Mouse (Mus musculus) intestine, embryonic 15.5 days (tissue): Measurements from ENCODE around the gene Clec2d. TPM values are rescaled to one million over a fixed set of nuclear protein-coding genes. Genes with fewer than 3 reads are reported as not detected.
"Not testable (repeated sequence)": the region's sequence is repeated elsewhere in the genome, so short reads cannot be mapped to it uniquely, and the experiment has no call there.

Experiments
- ATAC-seq: fragments of 200-750 bp; cut with Nextera tagmentation; 2 replicates; pipeline ENCODE4 v1.8.0; 2017; ENCODE audit warnings: moderate TSS enrichment, moderate library complexity
- H3K27ac ChIP-seq: fragments of 300-500 bp; sonication (generic); 2 replicates; pipeline ENCODE4 v1.5.1; 2015; ENCODE audit warnings: mild to moderate bottlenecking, inconsistent platforms
- H3K27me3 ChIP-seq: fragments of 300-500 bp; sonication (generic); replicated peaks from 2 replicates; pipeline ENCODE4 v1.6.1; 2015; ENCODE audit warnings: inconsistent platforms
- H3K36me3 ChIP-seq: fragments of 300-500 bp; sonication (generic); 2 replicates; pipeline ENCODE4 v1.6.1; 2015; ENCODE audit warnings: inconsistent platforms
- H3K4me1 ChIP-seq: fragments of 300-500 bp; sonication (generic); replicated peaks from 2 replicates; pipeline ENCODE4 v1.6.1; 2015; ENCODE audit warnings: inconsistent platforms
- H3K4me2 ChIP-seq: fragments of 300-500 bp; sonication (generic); replicated peaks from 2 replicates; pipeline ENCODE4 v1.6.1; 2015; ENCODE audit warnings: mild to moderate bottlenecking, inconsistent platforms
- H3K4me3 ChIP-seq: fragments of 300-500 bp; sonication (generic); replicated peaks from 2 replicates; pipeline ENCODE4 v1.5.1; 2015; ENCODE audit warnings: inconsistent platforms
- H3K9ac ChIP-seq: fragments of 300-500 bp; sonication (generic); 2 replicates; pipeline ENCODE4 v1.6.1; 2015; ENCODE audit warnings: inconsistent platforms
- H3K9me3 ChIP-seq: fragments of 300-500 bp; sonication (generic); 2 replicates; pipeline ENCODE4 v1.6.1; 2016; ENCODE audit warnings: inconsistent platforms
- WGBS: fragments of 180-500 bp; shearing (Covaris S2); methylation state at CpG from one replicate; pipeline ENCODE4 v1.1.7; 2015; 5-methylcytosine and 5-hydroxymethylcytosine counted together
- polyA plus RNA-seq: library from polyadenylated mRNA; unstranded; fragments of >200 nt; fragmentation: Nextera tagmentation; extraction: Ambion mirVana; gene quantifications from 2 replicates; pipeline ENCODE4 v1.2.1, GENCODE M21; 2015

Clec2d gene
- polyA plus RNA-seq, 1 experiment from 2014 or later = 0.80 TPM

DNA sequence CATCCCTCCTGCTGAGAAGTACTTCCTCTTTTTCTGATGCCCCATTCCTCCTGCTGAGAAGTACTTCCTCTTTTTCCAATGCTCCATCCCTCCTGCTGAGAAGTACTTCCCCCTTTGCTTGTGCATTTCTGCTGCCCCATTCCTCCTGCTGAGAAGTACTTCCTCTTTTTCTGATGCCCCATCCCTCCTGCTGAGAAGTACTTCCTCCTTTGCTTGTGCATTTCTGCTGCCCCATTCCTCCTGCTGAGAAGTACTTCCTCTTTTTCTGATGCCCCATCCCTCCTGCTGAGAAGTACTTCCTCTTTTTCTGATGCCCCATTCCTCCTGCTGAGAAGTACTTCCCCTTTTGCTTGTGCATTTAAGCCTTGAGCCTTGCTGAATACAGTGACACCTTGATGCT lies 19.7 kb downstream of the Clec2d start:
- ATAC-seq, H3K9me3 ChIP-seq, H3K4me2 ChIP-seq, H3K9ac ChIP-seq, H3K4me3 ChIP-seq, H3K36me3 ChIP-seq, H3K27me3 ChIP-seq, H3K4me1 ChIP-seq, H3K27ac ChIP-seq: not testable (repeated sequence)

DNA sequence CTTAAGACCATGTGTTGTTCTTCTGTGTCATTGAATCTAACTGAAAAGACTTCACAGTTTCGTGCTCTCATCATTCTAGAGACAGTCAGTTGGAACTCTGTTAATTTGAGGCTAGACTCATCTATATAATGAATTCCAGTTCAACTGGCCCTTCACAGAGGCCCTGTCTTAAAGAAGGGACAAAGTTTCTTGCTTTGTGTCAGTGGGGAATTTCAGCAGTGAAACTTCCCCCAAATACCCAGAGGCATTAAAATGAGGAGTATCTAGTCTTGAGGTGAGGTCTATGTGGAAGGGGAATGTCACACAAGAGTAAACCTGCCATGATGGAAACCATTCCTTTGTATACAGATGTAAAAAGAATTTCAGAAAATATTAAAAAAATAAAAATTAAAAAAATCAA lies 21.9 kb downstream of the Clec2d start:
- no peak overlapping the region for H3K27ac ChIP-seq
- H3K4me3 ChIP-seq = no peak overlapping the region
- WGBS = 93% methylated on average over 1 of the region's 1 CpGs
- H3K9me3 ChIP-seq = no peaks in the 10 kb centered on the region
- H3K4me1 ChIP-seq = no peaks in the 10 kb centered on the region
- H3K36me3 ChIP-seq = no peaks in the 10 kb centered on the region
- no peak for ATAC-seq
- no peak overlapping the region for H3K4me2 ChIP-seq
- H3K27me3 ChIP-seq = no peaks in the 10 kb centered on the region
- H3K9ac ChIP-seq = no peak overlapping the region

DNA sequence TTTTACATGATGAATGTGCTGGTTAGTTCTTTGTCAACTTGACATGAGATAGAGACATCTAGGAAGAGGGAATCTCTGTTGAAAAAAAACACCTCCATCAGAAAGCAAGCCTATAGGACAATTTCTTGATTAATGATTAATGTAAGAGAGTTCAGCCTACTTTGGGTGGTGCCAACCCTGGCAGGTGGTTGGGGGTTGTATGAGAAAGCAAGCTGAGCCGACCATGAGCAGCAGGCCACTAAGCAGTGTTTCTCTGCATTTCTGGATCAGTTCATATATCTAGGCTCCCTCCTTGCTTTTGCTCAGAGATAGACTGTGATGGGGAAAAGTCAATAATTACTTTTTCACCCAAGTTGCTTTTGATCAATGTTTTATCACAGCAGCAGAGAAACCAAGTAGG lies 23.9 kb downstream of the Clec2d start:
- no peak overlapping the region for H3K4me3 ChIP-seq
- no peaks in the 10 kb centered on the region for H3K4me1 ChIP-seq
- no peaks in the 10 kb centered on the region for H3K9me3 ChIP-seq
- H3K27me3 ChIP-seq = no peaks in the 10 kb centered on the region
- no peak overlapping the region for H3K9ac ChIP-seq
- no peak overlapping the region for H3K27ac ChIP-seq
- peak; percentile 87 for ATAC-seq
- 58% methylated on average over 1 of the region's 1 CpGs for WGBS
- H3K36me3 ChIP-seq = no peaks in the 10 kb centered on the region
- no peak overlapping the region for H3K4me2 ChIP-seq

DNA sequence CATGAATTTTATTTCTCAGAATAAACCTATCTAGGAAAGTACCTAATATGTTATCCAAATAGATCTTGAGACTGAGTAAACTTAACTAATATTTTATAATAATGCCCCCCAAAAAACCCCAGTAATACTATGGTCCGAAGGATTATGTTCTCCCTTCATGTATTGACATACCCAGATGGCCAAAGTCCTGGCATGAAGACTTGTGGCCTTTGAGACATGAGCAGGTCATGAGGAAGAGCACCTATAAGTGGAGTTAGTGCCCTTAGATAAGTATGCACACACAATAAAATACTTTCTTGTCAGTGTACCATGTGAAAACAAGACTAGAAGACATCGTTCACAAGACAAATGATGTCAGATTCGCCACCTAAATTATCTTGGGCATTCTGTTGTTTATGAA lies 24.4 kb downstream of the Clec2d start:
- 69% methylated on average over 3 of the region's 3 CpGs for WGBS
- H3K4me3 ChIP-seq = no peak overlapping the region
- H3K9ac ChIP-seq = no peak overlapping the region
- no peaks in the 10 kb centered on the region for H3K27me3 ChIP-seq
- no peaks in the 10 kb centered on the region for H3K9me3 ChIP-seq
- no peak overlapping the region for H3K4me2 ChIP-seq
- H3K36me3 ChIP-seq = no peaks in the 10 kb centered on the region
- no peak overlapping the region for H3K27ac ChIP-seq
- no peaks in the 10 kb centered on the region for H3K4me1 ChIP-seq
- peak; percentile 70 for ATAC-seq

DNA sequence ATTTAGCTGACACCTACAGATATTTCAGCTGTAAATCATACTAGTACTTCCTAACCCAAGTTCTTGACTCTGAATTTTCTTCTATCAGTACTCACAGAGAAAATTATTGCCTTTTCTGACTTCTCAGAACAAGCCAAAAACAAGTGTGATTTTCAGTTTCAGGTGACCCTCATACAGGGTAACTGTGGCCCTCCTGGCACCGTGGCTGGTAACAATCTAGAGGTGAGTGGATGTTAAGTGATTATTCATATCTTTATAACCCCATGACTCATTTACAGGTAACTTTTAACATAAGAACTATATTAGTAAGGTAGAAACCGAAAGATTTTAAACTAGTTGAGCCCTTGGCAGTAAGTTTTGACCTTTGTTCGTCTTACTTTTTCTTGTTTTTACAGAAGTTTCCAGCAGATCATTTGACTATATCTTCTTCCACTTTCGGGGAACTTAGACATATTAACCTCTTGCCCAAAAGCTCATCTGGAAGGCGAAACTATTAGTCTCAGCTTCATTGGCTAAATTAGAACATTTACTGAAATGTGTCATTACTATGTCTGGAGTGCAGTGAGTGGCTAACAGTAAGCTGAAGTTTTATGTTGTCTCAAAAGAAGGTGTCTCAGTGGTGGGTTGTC lies 28.6 kb downstream of the Clec2d start:
- ATAC-seq = peak; percentile 42; the same call in 1 of the 2 replicates
- Histone ChIP-seq H3K27ac (peak overlapping the region; percentile 64; the same call in 1 of the 2 replicates), H3K9ac (no peak overlapping the region), H3K4me2 (no peak overlapping the region), H3K27me3 (no peaks in the 10 kb centered on the region), H3K9me3 (no peaks in the 10 kb centered on the region), H3K4me3 (no peak overlapping the region), H3K4me1 (no peaks in the 10 kb centered on the region), H3K36me3 (no peaks in the 10 kb centered on the region)
- WGBS = 66% methylated on average over 5 of the region's 5 CpGs

DNA sequence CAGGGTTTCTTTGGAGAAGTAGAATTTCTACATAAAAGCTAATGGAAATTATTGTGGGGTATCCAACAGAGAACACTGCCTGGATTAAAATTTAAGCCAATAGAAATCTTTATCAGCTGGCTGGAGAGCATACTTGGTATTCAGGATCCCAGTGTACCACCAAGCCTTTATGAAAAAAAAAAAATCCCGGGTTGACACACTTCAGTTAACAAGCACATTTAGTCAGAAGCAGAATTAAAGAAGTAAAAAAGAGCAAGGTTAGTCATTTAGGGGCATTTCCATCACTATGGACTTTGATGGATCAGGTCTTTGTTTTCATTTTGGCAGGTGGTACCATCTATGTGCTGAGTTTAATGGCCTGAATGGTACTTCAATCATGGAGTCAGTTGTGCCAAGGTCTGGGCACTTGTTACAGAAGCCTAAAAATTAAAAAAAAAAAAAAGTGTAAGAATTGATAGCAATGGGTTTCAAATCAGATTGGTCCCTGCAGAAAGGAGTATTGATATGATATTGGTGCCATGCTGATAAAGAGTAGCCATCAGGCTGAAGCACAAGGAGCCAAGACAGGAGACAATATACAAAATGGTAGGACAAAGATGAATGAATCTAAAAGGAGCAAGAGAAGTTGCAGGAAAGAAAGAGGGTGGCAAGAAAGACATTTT lies 29.5 kb downstream of the Clec2d start:
- Histone ChIP-seq H3K36me3 (no peaks in the 10 kb centered on the region), H3K9ac (no peak overlapping the region), H3K9me3 (no peaks in the 10 kb centered on the region), H3K4me2 (no peak overlapping the region), H3K27me3 (no peaks in the 10 kb centered on the region), H3K27ac (peak overlapping the region; percentile 64; the same call in 1 of the 2 replicates), H3K4me1 (peaks cover 3% of the 10 kb centered on the region; the same call in 1 of the 2 replicates), H3K4me3 (no peak overlapping the region)
- 76% methylated on average over 1 of the region's 1 CpGs for WGBS
- no peak for ATAC-seq

DNA sequence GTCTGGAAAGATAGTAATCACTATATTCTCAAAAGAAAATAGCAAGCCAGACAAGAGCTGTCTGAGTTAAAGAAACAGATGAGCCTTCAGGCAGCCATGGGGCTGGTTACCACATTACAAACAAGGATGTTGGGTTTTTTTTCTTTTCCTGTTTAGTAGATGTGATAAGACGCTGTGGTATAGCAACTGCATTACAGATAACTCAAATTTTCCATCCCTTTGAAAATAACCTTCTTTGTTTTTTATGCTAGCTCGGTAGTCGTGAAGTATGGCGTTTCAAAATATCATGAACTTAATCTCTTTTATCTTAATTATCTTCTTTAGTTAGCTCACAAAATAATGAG lies 30.0 kb downstream of the Clec2d start:
- Histone ChIP-seq H3K36me3 (no peaks in the 10 kb centered on the region), H3K4me3 (no peak overlapping the region), H3K27me3 (no peaks in the 10 kb centered on the region), H3K9ac (no peak overlapping the region), H3K27ac (no peak overlapping the region), H3K9me3 (no peaks in the 10 kb centered on the region), H3K4me2 (no peak overlapping the region), H3K4me1 (peaks cover 8% of the 10 kb centered on the region; the same call in 1 of the 2 replicates)
- no peak for ATAC-seq
- WGBS = 76% methylated on average over 4 of the region's 4 CpGs

DNA sequence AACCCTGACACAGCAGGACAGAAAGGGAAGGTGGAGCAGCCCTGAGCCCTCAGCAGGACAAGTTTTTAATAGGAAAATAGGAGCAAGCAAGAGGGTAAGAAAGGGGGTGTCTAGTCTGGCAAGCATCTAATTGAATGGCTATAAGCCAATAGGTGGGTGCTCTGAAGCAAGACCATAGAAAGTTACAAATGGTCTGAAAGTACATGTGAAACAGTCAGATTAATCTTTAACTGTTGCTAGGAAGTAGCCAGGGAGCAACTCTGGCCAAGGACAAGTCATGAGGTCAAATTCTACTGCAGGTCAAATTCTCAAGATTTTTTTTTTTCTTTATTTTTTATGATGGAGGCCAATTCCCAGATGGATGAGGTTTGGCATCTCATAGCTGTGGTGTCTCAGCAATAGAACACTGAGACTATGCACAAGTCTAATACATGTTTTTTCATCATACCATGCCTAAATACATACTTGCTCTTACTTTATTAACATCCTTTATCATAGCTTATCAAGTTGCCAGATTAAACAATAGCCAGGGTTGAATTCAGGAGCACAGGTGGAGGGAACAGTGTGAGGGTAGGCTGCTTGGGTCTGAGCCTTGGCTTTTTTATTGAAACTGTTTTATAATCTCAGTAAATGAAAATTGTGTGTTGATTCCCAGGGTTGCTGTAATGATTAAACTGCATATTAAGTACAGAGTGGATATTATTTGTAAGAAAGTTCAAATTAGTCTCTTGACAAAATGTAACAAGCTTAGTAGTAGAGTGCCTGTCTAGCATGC lies 32.2 kb downstream of the Clec2d start:
- Histone ChIP-seq H3K27ac (peak overlapping the region; percentile 67), H3K36me3 (no peaks in the 10 kb centered on the region), H3K27me3 (no peaks in the 10 kb centered on the region), H3K4me2 (0 out of 2 replicates have a peak overlapping the region, but pooled peaks have one; percentile 4), H3K9me3 (no peaks in the 10 kb centered on the region), H3K4me1 (peaks cover 11% of the 10 kb centered on the region; the same call in 1 of the 2 replicates), H3K9ac (no peak overlapping the region), H3K4me3 (no peak overlapping the region)
- peak; percentile 74 for ATAC-seq

DNA sequence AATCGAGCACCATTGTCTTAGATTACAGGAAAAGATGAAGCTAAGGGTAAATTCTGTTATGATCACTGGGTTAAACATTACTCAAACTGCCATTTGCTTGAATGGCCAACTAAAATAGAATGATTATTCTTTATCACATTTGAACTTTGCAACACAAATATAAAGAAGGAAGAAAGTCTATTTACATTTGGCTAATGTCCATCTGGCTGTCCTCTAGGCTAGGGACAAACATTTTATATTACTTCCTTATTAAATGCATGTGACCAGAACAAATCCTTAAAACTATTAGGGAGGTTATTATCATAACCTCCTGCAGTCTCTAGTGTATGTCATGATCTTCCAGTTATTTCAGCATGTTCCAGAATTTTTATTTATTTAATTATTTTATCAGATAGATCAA lies 33.1 kb downstream of the Clec2d start:
- peak overlapping the region; percentile 82 for H3K27ac ChIP-seq
- no peaks in the 10 kb centered on the region for H3K27me3 ChIP-seq
- H3K36me3 ChIP-seq = no peaks in the 10 kb centered on the region
- H3K4me1 ChIP-seq = peaks cover 15% of the 10 kb centered on the region; the same call in 1 of the 2 replicates
- H3K4me3 ChIP-seq = no peak overlapping the region
- H3K4me2 ChIP-seq = no peak overlapping the region
- no peak overlapping the region for H3K9ac ChIP-seq
- peak; percentile 72 for ATAC-seq
- H3K9me3 ChIP-seq = no peaks in the 10 kb centered on the region
- 57% methylated on average over 1 of the region's 1 CpGs for WGBS

DNA sequence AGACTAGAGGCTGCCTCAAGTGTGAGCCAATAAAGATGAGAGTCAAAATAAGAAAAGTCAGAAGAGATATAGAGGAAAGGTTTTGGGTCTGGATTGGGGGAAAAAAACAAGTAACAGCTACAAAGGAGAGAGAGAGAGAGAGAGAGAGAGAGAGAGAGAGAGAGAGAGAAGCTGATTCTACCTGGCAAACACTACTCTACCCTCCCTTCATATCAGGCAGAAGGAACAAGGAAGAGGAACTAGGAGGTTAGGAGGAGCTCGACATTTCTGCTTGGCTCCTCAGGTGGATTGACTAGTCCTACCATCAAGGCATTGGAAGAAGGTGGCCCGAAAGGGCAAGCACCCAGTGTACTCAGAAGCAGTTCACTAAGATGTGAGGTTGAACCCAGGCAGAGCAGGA lies 33.8 kb downstream of the Clec2d start:
- H3K4me2 ChIP-seq = no peak overlapping the region
- H3K27me3 ChIP-seq = no peaks in the 10 kb centered on the region
- no peak for ATAC-seq
- H3K27ac ChIP-seq = peak overlapping the region; percentile 82
- WGBS = 66% methylated on average over 2 of the region's 2 CpGs
- no peaks in the 10 kb centered on the region for H3K36me3 ChIP-seq
- H3K9me3 ChIP-seq = no peaks in the 10 kb centered on the region
- peaks cover 15% of the 10 kb centered on the region; the same call in 1 of the 2 replicates for H3K4me1 ChIP-seq
- H3K4me3 ChIP-seq = no peak overlapping the region
- H3K9ac ChIP-seq = no peak overlapping the region

DNA sequence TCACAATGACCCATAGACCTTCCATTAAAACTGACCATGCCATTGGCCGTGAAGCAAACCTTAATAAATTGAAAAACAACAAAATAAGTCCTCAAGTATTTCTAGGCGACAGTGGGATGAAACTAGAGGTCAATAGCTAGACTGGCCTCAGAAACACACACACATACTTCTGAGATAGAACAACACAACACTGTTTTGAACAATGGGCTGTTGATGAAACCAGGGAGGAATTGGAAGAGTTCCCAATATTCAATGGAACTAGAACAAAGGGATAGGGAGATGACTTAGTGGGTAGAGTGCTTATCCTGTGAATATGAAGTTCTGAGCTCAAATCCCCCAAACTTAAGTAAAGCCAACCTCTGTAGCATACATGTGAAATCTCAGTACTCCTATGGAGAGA lies 34.6 kb downstream of the Clec2d start:
- H3K27ac ChIP-seq = 0 out of 2 replicates have a peak overlapping the region, but pooled peaks have one; percentile 5
- no peaks in the 10 kb centered on the region for H3K36me3 ChIP-seq
- H3K9me3 ChIP-seq = no peaks in the 10 kb centered on the region
- H3K4me1 ChIP-seq = peaks cover 15% of the 10 kb centered on the region; the same call in 1 of the 2 replicates
- H3K4me2 ChIP-seq = no peak overlapping the region
- no peaks in the 10 kb centered on the region for H3K27me3 ChIP-seq
- 86% methylated on average over 2 of the region's 2 CpGs for WGBS
- no peak for ATAC-seq
- no peak overlapping the region for H3K4me3 ChIP-seq
- H3K9ac ChIP-seq = no peak overlapping the region

DNA sequence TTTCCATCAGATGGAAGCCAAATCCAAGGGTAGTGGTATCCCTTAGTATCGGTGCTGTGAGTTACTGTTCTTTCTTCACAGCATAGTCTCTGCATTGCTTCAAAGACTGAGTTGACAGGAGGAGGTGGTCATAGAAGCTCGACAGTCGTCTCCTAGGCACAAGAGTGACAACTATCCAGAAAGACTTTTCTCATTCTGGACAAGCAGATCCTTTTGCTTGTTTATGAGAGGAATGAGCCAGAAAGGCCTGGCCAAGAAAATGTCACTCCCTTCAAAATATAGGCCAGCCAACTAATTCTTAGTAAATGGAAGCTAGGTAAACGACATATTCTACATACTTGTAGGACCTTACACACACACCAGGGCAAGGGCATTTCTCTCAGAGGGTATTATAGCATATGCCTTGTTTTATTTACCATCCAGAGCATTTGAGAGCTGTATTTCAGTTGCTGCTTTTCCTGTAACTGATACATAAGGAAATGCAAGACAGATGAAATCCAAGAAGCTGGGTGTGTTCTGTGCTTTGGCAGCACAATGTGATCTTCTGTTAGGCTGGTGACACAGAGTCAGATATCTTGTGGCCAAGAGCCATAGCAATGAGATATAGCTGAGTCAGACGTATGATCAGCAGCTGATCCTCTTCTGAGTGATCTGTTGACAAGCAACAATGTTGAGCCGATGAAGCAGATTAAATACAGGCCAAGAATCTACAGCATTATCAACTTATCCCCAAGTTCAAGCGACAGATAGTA lies 35.6 kb downstream of the Clec2d start:
- Histone ChIP-seq H3K9me3 (no peaks in the 10 kb centered on the region), H3K36me3 (no peaks in the 10 kb centered on the region), H3K27me3 (no peaks in the 10 kb centered on the region), H3K4me1 (peaks cover 15% of the 10 kb centered on the region; the same call in 1 of the 2 replicates), H3K4me3 (no peak overlapping the region), H3K27ac (no peak overlapping the region), H3K9ac (no peak overlapping the region), H3K4me2 (no peak overlapping the region)
- no peak for ATAC-seq
- 65% methylated on average over 7 of the region's 7 CpGs for WGBS
